Mouse (Mus musculus): ENCODE results near the gene 1700037H04Rik.

The 1700037H04Rik gene

GRCm38 (mm10) chr2:131146193-131147042, 13.5 kb downstream of the 1700037H04Rik start:
- DNase-seq (ENCODE audit: low spot score in 2 of 2), result no peak

GRCm38 (mm10) chr2:131145536-131145935, 14.3 kb downstream of the 1700037H04Rik start:
- no peak for DNase-seq (ENCODE audit: low spot score in 2 of 2)

- DNase-seq (ENCODE audit: low spot score in 2 of 2), result no peak
These were observed 14.8 kb downstream of the 1700037H04Rik start for GRCm38 (mm10) chr2:131145121-131145520.

- DNase-seq (ENCODE audit: low spot score in 2 of 2), result no peak
These were observed 16.7 kb downstream of the 1700037H04Rik start for GRCm38 (mm10) chr2:131143007-131143780.

GRCm38 (mm10) chr2:131142592-131142991, 17.3 kb downstream of the 1700037H04Rik start:
- peak; percentile 35 to 42 for DNase-seq (ENCODE audit: low spot score in 2 of 2)

- no peak for DNase-seq (ENCODE audit: low spot score in 2 of 2)
These were observed 18.4 kb downstream of the 1700037H04Rik start for GRCm38 (mm10) chr2:131141336-131141986.

GRCm38 (mm10) chr2:131140533-131140905, 19.4 kb downstream of the 1700037H04Rik start:
- no peak for DNase-seq (ENCODE audit: low spot score in 2 of 2)

- DNase-seq (ENCODE audit: low spot score in 2 of 2), result no peak
These were observed 19.9 kb downstream of the 1700037H04Rik start for GRCm38 (mm10) chr2:131139886-131140532.

- no peak for DNase-seq (ENCODE audit: low spot score in 2 of 2)
These were observed 20.6 kb downstream of the 1700037H04Rik start for GRCm38 (mm10) chr2:131139287-131139686.

- peak in 1 of 2 experiments; percentile 2 for DNase-seq (ENCODE audit: low spot score in 2 of 2)
These were observed 21.1 kb downstream of the 1700037H04Rik start for GRCm38 (mm10) chr2:131138760-131139159.

- no peak for DNase-seq (ENCODE audit: low spot score in 2 of 2)
These were observed 21.6 kb downstream of the 1700037H04Rik start for GRCm38 (mm10) chr2:131138296-131138695.

GRCm38 (mm10) chr2:131135521-131136139, 24.3 kb downstream of the 1700037H04Rik start:
- DNase-seq (ENCODE audit: low spot score in 2 of 2), result no peak

GRCm38 (mm10) chr2:131134826-131135400, 25.0 kb downstream of the 1700037H04Rik start:
- DNase-seq (ENCODE audit: low spot score in 2 of 2), result no peak

- DNase-seq (ENCODE audit: low spot score in 2 of 2), result no peak
These were observed 25.5 kb downstream of the 1700037H04Rik start for GRCm38 (mm10) chr2:131134381-131134780.

- DNase-seq (ENCODE audit: low spot score in 2 of 2), result no peak
These were observed 26.8 kb downstream of the 1700037H04Rik start, which contains the start of gene Gm11037 for GRCm38 (mm10) chr2:131132930-131133547. Gene Gm11037 (plus strand): TSS chr2:131133497.

- DNase-seq (ENCODE audit: low spot score in 2 of 2), result no peak
These were observed 27.6 kb downstream of the 1700037H04Rik start for GRCm38 (mm10) chr2:131132111-131132888.

- DNase-seq (ENCODE audit: low spot score in 2 of 2), result no peak
These were observed 29.0 kb downstream of the 1700037H04Rik start for GRCm38 (mm10) chr2:131130849-131131248.

- DNase-seq (ENCODE audit: low spot score in 2 of 2), result no peak
These were observed 30.0 kb downstream of the 1700037H04Rik start for GRCm38 (mm10) chr2:131129836-131130235.

GRCm38 (mm10) chr2:131128636-131129157, 31.2 kb downstream of the 1700037H04Rik start:
- DNase-seq (ENCODE audit: low spot score in 2 of 2), result no peak

Data from frontal cortex, postnatal 10 days (tissue).